Mouse (Mus musculus): ENCODE results near the gene Gm5294. TPM values are rescaled to one million over a fixed set of nuclear protein-coding genes. Genes with fewer than 3 reads are reported as not detected.

The Gm5294 gene
- polyA plus RNA-seq, 1 experiment from 2014 or later, result not detected

- Histone ChIP-seq H3K9me3 (replicated peaks; ENCODE audit: control insufficient read depth, low read length) (no peaks in the 10 kb centered on the region), H3K27ac (replicated peaks; ENCODE audit: low read depth, low read length) (no peak overlapping the region), H3K4me3 (ENCODE audit: low read depth, low read length) (no peak overlapping the region), H3K27me3 (ENCODE audit: control insufficient read depth, insufficient read depth, low read length) (no peaks in the 10 kb centered on the region), H3K36me3 (replicated peaks; ENCODE audit: control insufficient read depth, insufficient read depth, low read depth, low read length) (no peaks in the 10 kb centered on the region), H3K4me1 (ENCODE audit: control insufficient read depth, insufficient read depth, low read length) (no peaks in the 10 kb centered on the region), H3K4me2 (ENCODE audit: low read depth, low read length) (no peak overlapping the region), H3K9ac (replicated peaks; ENCODE audit: low read length) (no peak overlapping the region)
- WGBS, result 60% methylated on average over 4 of the region's 4 CpGs
- ATAC-seq (replicated peaks; ENCODE audit: insufficient number of reproducible peaks, low FRiP score, low TSS enrichment, low read depth) (no peak), DNase-seq (ENCODE audit: low spot score) (no peak)
Observed at GRCm38 (mm10) chr5:138865637-138866036, 45.8 kb downstream of the Gm5294 start.

Other genes starting within 250 kb of the Gm5294 start
- gene Zfp68, start 200.3 kb upstream of the Gm5294 start, polyA plus RNA-seq (2014; fragmentation: Nextera tagmentation; extraction: Ambion mirVana), result 79.1 and 91.8 TPM in 2 replicates
- 11.7 and 12.3 TPM in 2 replicates for gene A430033K04Rik, start 197.2 kb upstream of the Gm5294 start, polyA plus RNA-seq (2014; fragmentation: Nextera tagmentation; extraction: Ambion mirVana)
- gene Fam20c, start 65.6 kb upstream of the Gm5294 start, polyA plus RNA-seq (2014; fragmentation: Nextera tagmentation; extraction: Ambion mirVana), result 5.0 and 7.3 TPM in 2 replicates
- 34.5 and 39.3 TPM in 2 replicates for gene Pdgfa, start 177.3 kb downstream of the Gm5294 start, polyA plus RNA-seq (2014; fragmentation: Nextera tagmentation; extraction: Ambion mirVana)